ENCODE assay signal across 8 mouse cellular contexts in genomic region chr13:22042568-22043502, GRCm38 (mm10). TPM values are rescaled to one million over a fixed set of nuclear protein-coding genes. Genes with fewer than 3 reads are reported as not detected.
DNase-seq lines count a peak whose midpoint lies in the region; ATAC-seq and TF ChIP-seq lines count a peak whose summit lies in the region.
"Not testable (repeated sequence)": the region's sequence is repeated elsewhere in the genome, so short reads cannot be mapped to it uniquely, and the experiment has no call there.

TSS of gene Hist1h2ag (minus strand) at chr13:22042944.
TSS of gene Hist1h2bj (plus strand) at chr13:22043214.

- peak within 1 kb of the TSS; percentile 63 for H3K4me2 ChIP-seq in lung, embryonic 15.5 days

- H3K36me3 ChIP-seq in lung, embryonic 15.5 days = not testable (repeated sequence)

- not testable (repeated sequence) for TF ChIP-seq CTCF in olfactory bulb, adult 2 months (IDR thresholded peaks at IDR 0.05; ENCODE audit: insufficient read depth, low read depth, low read length)

- H3K9ac ChIP-seq in lung, embryonic 15.5 days = peak within 1 kb of the TSS; percentile 58

- not testable (repeated sequence) for H3K9me3 ChIP-seq in lung, embryonic 15.5 days

- peak; percentile 91 for ATAC-seq in frontal cortex, adult (ENCODE audit: low TSS enrichment)
- ATAC-seq in hematopoietic stem cell, adult 5-6 weeks (replicated peaks in 1 of 2; ENCODE audit: insufficient read depth in 1 of 2, low FRiP score in 2 of 2, low TSS enrichment in 1 of 2, low read depth in 1 of 2, poor library complexity in 2 of 2, severe bottlenecking in 2 of 2) = peak; percentile 79 to 86
- ATAC-seq in lung, embryonic 15.5 days (ENCODE audit: borderline replicate concordance, extremely low read depth, low FRiP score, low TSS enrichment) = peak; percentile 93

- DNase-seq in Muller cell, postnatal 12 days (ENCODE audit: inconsistent ontology term) = peak; percentile 100
- DNase-seq in cerebellum, adult 9-11 months = peak; percentile 95
- peak; percentile 98 for DNase-seq in layer of hippocampus, adult 9-10 months (ENCODE audit: low spot score)
- peak; percentile 71 to 90 for DNase-seq in thymus, adult 18-20 months

- peaks cover 20% of the 10 kb centered on the region for H3K4me1 ChIP-seq in lung, embryonic 15.5 days
- not testable (repeated sequence) for H3K4me1 ChIP-seq in olfactory bulb, adult 2 months (ENCODE audit: control insufficient read depth, insufficient read depth, low read length)

- peak; percentile 66; the same call in 1 of the 2 replicates for TF ChIP-seq POLR2A in olfactory bulb, adult 2 months (IDR thresholded peaks at IDR 0.05; ENCODE audit: insufficient read depth, low read depth, low read length)

- WGBS in lung, embryonic 15.5 days = under 1% methylated on average over 55 of the region's 80 CpGs
- WGBS in olfactory bulb, adult 2 months = 1% methylated on average over 55 of the region's 80 CpGs

- not testable (repeated sequence) for H3K27me3 ChIP-seq in lung, embryonic 15.5 days

- H3K4me3 ChIP-seq in lung, embryonic 15.5 days = peak within 1 kb of the TSS; percentile 40
- H3K4me3 ChIP-seq in olfactory bulb, adult 2 months (ENCODE audit: insufficient read depth, low read depth, low read length) = peak within 1 kb of the TSS; percentile 71

- H3K27ac ChIP-seq in lung, embryonic 15.5 days = peak within 1 kb of the TSS; percentile 95
- peak within 1 kb of the TSS; percentile 47; the same call in 1 of the 2 replicates for H3K27ac ChIP-seq in olfactory bulb, adult 2 months (ENCODE audit: insufficient read depth, low read depth, low read length)

RNA-seq across cellular contexts. Expression of gene Hist1h2ag, which starts in this region (rescaled TPM):
- 548 and 583 TPM in 2 replicates for total RNA-seq in hematopoietic stem cell, adult 5-6 weeks (2017)
- polyA plus RNA-seq in lung, embryonic 15.5 days (2015; fragmentation: Nextera tagmentation; extraction: Ambion mirVana) = 52.7 and 55.6 TPM in 2 replicates
- not detected in 2 replicates for polyA plus RNA-seq in olfactory bulb, adult 2 months (2012; ENCODE audit: insufficient read depth, insufficient read length, low replicate concordance, missing spikeins)

RNA-seq across cellular contexts. Expression of gene Hist1h2bj, which starts in this region (rescaled TPM):
- total RNA-seq in hematopoietic stem cell, adult 5-6 weeks (2017) = 212 and 356 TPM in 2 replicates
- 15.7 and 16.0 TPM in 2 replicates for polyA plus RNA-seq in lung, embryonic 15.5 days (2015; fragmentation: Nextera tagmentation; extraction: Ambion mirVana)
- not detected in 2 replicates for polyA plus RNA-seq in olfactory bulb, adult 2 months (2012; ENCODE audit: insufficient read depth, insufficient read length, low replicate concordance, missing spikeins)

Comparison
In these comparisons a context has a peak if more than half of its experiments do, and no peak if none do; other contexts are left out.
1. Peak in every context shown above with its lines: DNase-seq, ATAC-seq, H3K4me3 ChIP-seq and H3K27ac ChIP-seq.